29 mouse cellular contexts compared by ENCODE assay signal in the genomic region with DNA sequence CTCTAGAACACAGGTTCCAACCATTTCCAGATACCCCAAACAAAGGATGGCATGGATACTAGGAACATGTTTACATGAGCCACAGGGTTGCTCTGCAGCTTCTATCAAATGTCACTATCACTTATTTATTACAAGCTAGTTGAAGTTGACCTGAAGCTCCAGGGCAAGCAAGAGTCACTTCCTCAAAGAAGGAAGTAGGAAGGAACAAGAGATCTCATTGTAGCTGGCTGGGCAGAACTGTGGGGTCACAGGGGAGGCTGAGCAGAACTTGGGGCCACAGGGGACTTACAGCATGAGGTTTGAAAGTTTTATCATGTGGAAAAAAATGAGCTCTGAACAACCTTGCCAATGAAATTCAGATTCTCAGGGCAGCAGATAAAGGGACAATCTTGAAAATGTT. TPM values are rescaled to one million over a fixed set of nuclear protein-coding genes. Genes with fewer than 3 reads are reported as not detected.
"Had no signal": no experiment of that assay in that cellular context is flagged by ENCODE, and none has a peak within 500 bp of the region (broad histone marks: within the 10 kb centered on the region; RNA-seq: fewer than 3 reads in every experiment).

No protein-coding gene starts in this region.

- H3K4me1 ChIP-seq: kidney, embryonic 15.5 days; lung, embryonic 15.5 days; midbrain, embryonic 12.5 days; midbrain, embryonic 15.5 days; neural tube, embryonic 13.5 days; stomach, embryonic 15.5 days had no signal

- H3K36me3 ChIP-seq: kidney, embryonic 15.5 days; lung, embryonic 15.5 days; midbrain, embryonic 12.5 days; midbrain, embryonic 15.5 days; neural tube, embryonic 13.5 days; stomach, embryonic 15.5 days had no signal

- ATAC-seq: inflammation-experienced regulatory T-cells, adult 6 months; midbrain, embryonic 15.5 days had no signal

- H3K9me3 ChIP-seq: kidney, embryonic 15.5 days; lung, embryonic 15.5 days; midbrain, embryonic 12.5 days; midbrain, embryonic 15.5 days; neural tube, embryonic 13.5 days; stomach, embryonic 15.5 days had no signal

- H3K4me3 ChIP-seq: kidney, embryonic 15.5 days; left cerebral cortex, adult 2 months; lung, embryonic 15.5 days; midbrain, embryonic 12.5 days; midbrain, embryonic 15.5 days; neural tube, embryonic 13.5 days; stomach, embryonic 15.5 days had no signal

- DNase-seq: kidney, adult 11 months; kidney, adult 8-10 months; kidney, postnatal 10 days; kidney, postnatal 36 days; layer of hippocampus, postnatal 36 days; left cerebral cortex, postnatal 4 days; lung, adult 18-20 months; lung, postnatal 10 days; lung, postnatal 36 days; retina, postnatal 1 day; right cerebral cortex, postnatal 25 days; spleen, adult 18-20 months; thymus, adult 2 months; thymus, postnatal 14 days; thymus, postnatal 4 days had no signal

- H3K27ac ChIP-seq: kidney, embryonic 15.5 days; left cerebral cortex, adult 2 months; liver, embryonic 14.5 days; lung, embryonic 15.5 days; midbrain, embryonic 12.5 days; midbrain, embryonic 15.5 days; neural tube, embryonic 13.5 days; stomach, embryonic 15.5 days had no signal

- H3K4me2 ChIP-seq: kidney, embryonic 15.5 days; lung, embryonic 15.5 days; midbrain, embryonic 12.5 days; midbrain, embryonic 15.5 days; neural tube, embryonic 13.5 days; stomach, embryonic 15.5 days had no signal

- H3K9ac ChIP-seq: kidney, embryonic 15.5 days; liver, embryonic 14.5 days; lung, embryonic 15.5 days; midbrain, embryonic 12.5 days; midbrain, embryonic 15.5 days; neural tube, embryonic 13.5 days; stomach, embryonic 15.5 days had no signal

- H3K27me3 ChIP-seq: kidney, embryonic 15.5 days; lung, embryonic 15.5 days; midbrain, embryonic 12.5 days; midbrain, embryonic 15.5 days; neural tube, embryonic 13.5 days; stomach, embryonic 15.5 days had no signal

RNA-seq across cellular contexts. Expression of gene Calm4, which starts 11.8 kb away (rescaled TPM):
- total RNA-seq: layer of hippocampus, adult 8-10 months; layer of hippocampus, postnatal 10 days; layer of hippocampus, postnatal 36 days; left cerebral cortex, adult 2 months; left cerebral cortex, postnatal 14 days; left cerebral cortex, postnatal 4 days; liver, adult 2 months; neutrophil, adult 5-6 weeks had no signal
- polyA plus RNA-seq: inflammation-experienced regulatory T-cells, adult 6 months; liver, adult 2 months; liver, embryonic 14.5 days; lung, embryonic 15.5 days; midbrain, embryonic 12.5 days; midbrain, embryonic 15.5 days; neural tube, embryonic 13.5 days had no signal

RNA-seq across cellular contexts. Expression of gene Calml3, which starts 21.6 kb away (rescaled TPM):
- total RNA-seq: layer of hippocampus, adult 8-10 months; layer of hippocampus, postnatal 10 days; layer of hippocampus, postnatal 36 days; left cerebral cortex, adult 2 months; left cerebral cortex, postnatal 14 days; left cerebral cortex, postnatal 4 days; liver, adult 2 months had no signal
- polyA plus RNA-seq: inflammation-experienced regulatory T-cells, adult 6 months; liver, adult 2 months; liver, embryonic 14.5 days; midbrain, embryonic 12.5 days; midbrain, embryonic 15.5 days; neural tube, embryonic 13.5 days had no signal

RNA-seq across cellular contexts. Expression of gene Calm5, which starts 28.2 kb away (rescaled TPM):
- total RNA-seq: layer of hippocampus, adult 8-10 months; layer of hippocampus, postnatal 10 days; layer of hippocampus, postnatal 36 days; left cerebral cortex, adult 2 months; left cerebral cortex, postnatal 14 days; left cerebral cortex, postnatal 4 days; liver, adult 2 months; neutrophil, adult 5-6 weeks had no signal
- polyA plus RNA-seq: inflammation-experienced regulatory T-cells, adult 6 months; kidney, embryonic 15.5 days; liver, adult 2 months; liver, embryonic 14.5 days; lung, embryonic 15.5 days; midbrain, embryonic 12.5 days; midbrain, embryonic 15.5 days; neural tube, embryonic 13.5 days; stomach, embryonic 15.5 days; thymus, adult 2 months had no signal
